Mouse (Mus musculus): ENCODE measurements around the gene Smtnl1. TPM values are rescaled to one million over a fixed set of nuclear protein-coding genes. Genes with fewer than 3 reads are reported as not detected.

Smtnl1 gene
- total RNA-seq, 2 experiments from 2014 or later: 0.32 TPM; not detected in 1

Other genes with a start within 250 kb of the Smtnl1 start
- gene Ctnnd1, start 171.9 kb downstream of the Smtnl1 start, total RNA-seq (2021): 100 to 1,000 TPM; 123 to 129 TPM
- gene Btbd18, start 163.6 kb downstream of the Smtnl1 start, total RNA-seq (2021): under 1 TPM in 1 of 2 experiments, not detected in 1; 0.10 TPM
- 10 to 100 TPM; 21.9 to 28.8 TPM for gene Selenoh, start 151.9 kb downstream of the Smtnl1 start, total RNA-seq (2021)
- not detected for gene Gm28635, start 144.6 kb downstream of the Smtnl1 start, total RNA-seq (2021)
- gene Med19, start 144.2 kb downstream of the Smtnl1 start, total RNA-seq (2021): 10 to 100 TPM; 22.7 to 25.9 TPM
- 100 to 1,000 TPM; 146 to 179 TPM for gene Tmx2, start 143.5 kb downstream of the Smtnl1 start, total RNA-seq (2021)
- gene Zdhhc5, start 107.5 kb downstream of the Smtnl1 start, total RNA-seq (2021): 10 to 100 TPM; 62.0 to 70.2 TPM
- 10 to 100 TPM; 13.4 to 15.3 TPM for gene Clp1, start 95.3 kb downstream of the Smtnl1 start, total RNA-seq (2021)
- gene Ypel4, start 88.6 kb downstream of the Smtnl1 start, total RNA-seq (2021): 1 to 10 TPM; 4.8 to 5.1 TPM
- gene Gm19426, start 79.0 kb downstream of the Smtnl1 start, total RNA-seq (2021): 1 to 10 TPM; 1.5 to 1.8 TPM
- gene Serping1, start 47.2 kb downstream of the Smtnl1 start, total RNA-seq (2021): 100 to 1,000 TPM in 1 of 2 experiments, 10 to 100 TPM in 1; 78.6 to 115 TPM
- gene Ube2l6, start 23.8 kb downstream of the Smtnl1 start, total RNA-seq (2021): 10 to 100 TPM; 17.6 to 26.4 TPM
- gene Timm10, start 4.3 kb upstream of the Smtnl1 start, total RNA-seq (2021): 10 to 100 TPM; 45.8 to 59.0 TPM
- 1 to 10 TPM; 9.3 to 9.4 TPM for gene Slc43a1, start 16.2 kb upstream of the Smtnl1 start, total RNA-seq (2021)
- gene Rtn4rl2, start 64.1 kb upstream of the Smtnl1 start, total RNA-seq (2021): 1 to 10 TPM; 1.9 to 2.4 TPM
- gene Slc43a3, start 113.9 kb upstream of the Smtnl1 start, total RNA-seq (2021): 10 to 100 TPM; 61.3 to 67.3 TPM
- not detected for gene Prg2, start 157.8 kb upstream of the Smtnl1 start, total RNA-seq (2021)
- not detected for gene Prg3, start 165.6 kb upstream of the Smtnl1 start, total RNA-seq (2021)
- 100 to 1,000 TPM in 1 of 2 experiments, 10 to 100 TPM in 1; 96.5 to 122 TPM for gene Ssrp1, start 214.6 kb upstream of the Smtnl1 start, total RNA-seq (2021)
- under 1 TPM; 0.74 to 0.86 TPM for gene P2rx3, start 214.8 kb upstream of the Smtnl1 start, total RNA-seq (2021)
- gene Tnks1bp1, start 225.4 kb upstream of the Smtnl1 start, total RNA-seq (2021): 10 to 100 TPM; 82.1 to 89.6 TPM

Measured in adrenal gland, adult 18-20 months (tissue).